Mouse (Mus musculus) embryo, embryonic 11 days (tissue): ENCODE results near the gene Slc44a2.
A peak's percentile ranks its signal among the peaks of the same experiment; 100 is the strongest.
"Not testable (repeated sequence)": the region's sequence is repeated elsewhere in the genome, so short reads cannot be mapped to it uniquely, and the experiment has no call there.

Source experiments
- DNase-seq: peaks from one replicate; pipeline ENCODE4 v3.0.0-alpha.2; 2015

Gene Slc44a2

GRCm38 (mm10) chr9:21309150-21309741 lies 11.3 kb upstream of the Slc44a2 start:
- no peak for DNase-seq

GRCm38 (mm10) chr9:21311695-21312094 lies 8.8 kb upstream of the Slc44a2 start:
- no peak for DNase-seq

GRCm38 (mm10) chr9:21312134-21312533 lies 8.4 kb upstream of the Slc44a2 start, which contains the start of gene Ap1m2:
Gene Ap1m2, minus strand, starts transcription at chr9:21312337.
- DNase-seq: no peak

- peak; percentile 91 for DNase-seq
Observed at GRCm38 (mm10) chr9:21313394-21313793, 7.1 kb upstream of the Slc44a2 start.

GRCm38 (mm10) chr9:21314367-21315140 lies 5.9 kb upstream of the Slc44a2 start:
- no peak for DNase-seq

GRCm38 (mm10) chr9:21315421-21315820 lies 5.1 kb upstream of the Slc44a2 start:
- DNase-seq: no peak

- no peak for DNase-seq
Observed at GRCm38 (mm10) chr9:21316696-21317095, 3.8 kb upstream of the Slc44a2 start.

GRCm38 (mm10) chr9:21318792-21319191 lies 1.7 kb upstream of the Slc44a2 start:
- DNase-seq: no peak

- DNase-seq: no peak
Observed at GRCm38 (mm10) chr9:21319503-21319902, 995 bp upstream of the Slc44a2 start.

GRCm38 (mm10) chr9:21320280-21320618 lies 249 bp upstream of the Slc44a2 start:
- no peak for DNase-seq

GRCm38 (mm10) chr9:21321513-21321835 lies 976 bp downstream of the Slc44a2 start:
- DNase-seq: peak; percentile 34

- no peak for DNase-seq
Observed at GRCm38 (mm10) chr9:21322211-21322916, 1.9 kb downstream of the Slc44a2 start.

- DNase-seq: not testable (repeated sequence)
Observed at GRCm38 (mm10) chr9:21322917-21323297, 2.4 kb downstream of the Slc44a2 start.

GRCm38 (mm10) chr9:21324269-21324668 lies 3.8 kb downstream of the Slc44a2 start:
- no peak for DNase-seq

GRCm38 (mm10) chr9:21327569-21327968 lies 7.1 kb downstream of the Slc44a2 start:
- DNase-seq: no peak

GRCm38 (mm10) chr9:21328041-21328440 lies 7.5 kb downstream of the Slc44a2 start:
- DNase-seq: no peak

- no peak for DNase-seq
Observed at GRCm38 (mm10) chr9:21329041-21329440, 8.5 kb downstream of the Slc44a2 start.

GRCm38 (mm10) chr9:21329699-21330289 lies 9.3 kb downstream of the Slc44a2 start:
- DNase-seq: no peak

GRCm38 (mm10) chr9:21331365-21332140 lies 11.1 kb downstream of the Slc44a2 start:
- DNase-seq: no peak

GRCm38 (mm10) chr9:21332161-21333061 lies 11.9 kb downstream of the Slc44a2 start:
- no peak for DNase-seq

- no peak for DNase-seq
Observed at GRCm38 (mm10) chr9:21333523-21333922, 13.0 kb downstream of the Slc44a2 start.

GRCm38 (mm10) chr9:21334747-21335146 lies 14.2 kb downstream of the Slc44a2 start:
- no peak for DNase-seq
